Mouse (Mus musculus) cortical plate, adult 2 months (tissue): ENCODE measurements around the gene AW011738.

Source experiments
- CTCF ChIP-seq: fragments of 200-500 bp; IDR thresholded peaks from 2 replicates; pipeline ENCODE4 v1.5.1; 2011; ENCODE audit warnings: mild to moderate bottlenecking, control low read depth, low read length; ENCODE audit not compliant: insufficient read depth; ENCODE audit errors: extremely low read depth
- POLR2A ChIP-seq: fragments of 200-500 bp; IDR thresholded peaks from 2 replicates; pipeline ENCODE4 v1.6.1; 2011; ENCODE audit warnings: mild to moderate bottlenecking, low read length, control low read depth; ENCODE audit not compliant: insufficient read depth; ENCODE audit errors: extremely low read depth

- TF ChIP-seq POLR2A (no peak), CTCF (no peak)
These were observed 14.0 kb downstream of the AW011738 start for GRCm38 (mm10) chr4:156217022-156217669.
